Mouse (Mus musculus) T-helper 17 cell (primary cell): ENCODE results near the gene Cfap77.

ENCODE experiments used
- in situ Hi-C, 2 experiments: fragments of 300-600 bp; cut with MboI, MseI; formaldehyde crosslinking; loops; 1 replicate in 1 of 2; 2 replicates in 1 of 2; pipeline ENCODE4 v1.15.1; 2025; ENCODE audit warnings: high pct_unique_total_duplicates in 2 of 2

Gene Cfap77

DNA sequence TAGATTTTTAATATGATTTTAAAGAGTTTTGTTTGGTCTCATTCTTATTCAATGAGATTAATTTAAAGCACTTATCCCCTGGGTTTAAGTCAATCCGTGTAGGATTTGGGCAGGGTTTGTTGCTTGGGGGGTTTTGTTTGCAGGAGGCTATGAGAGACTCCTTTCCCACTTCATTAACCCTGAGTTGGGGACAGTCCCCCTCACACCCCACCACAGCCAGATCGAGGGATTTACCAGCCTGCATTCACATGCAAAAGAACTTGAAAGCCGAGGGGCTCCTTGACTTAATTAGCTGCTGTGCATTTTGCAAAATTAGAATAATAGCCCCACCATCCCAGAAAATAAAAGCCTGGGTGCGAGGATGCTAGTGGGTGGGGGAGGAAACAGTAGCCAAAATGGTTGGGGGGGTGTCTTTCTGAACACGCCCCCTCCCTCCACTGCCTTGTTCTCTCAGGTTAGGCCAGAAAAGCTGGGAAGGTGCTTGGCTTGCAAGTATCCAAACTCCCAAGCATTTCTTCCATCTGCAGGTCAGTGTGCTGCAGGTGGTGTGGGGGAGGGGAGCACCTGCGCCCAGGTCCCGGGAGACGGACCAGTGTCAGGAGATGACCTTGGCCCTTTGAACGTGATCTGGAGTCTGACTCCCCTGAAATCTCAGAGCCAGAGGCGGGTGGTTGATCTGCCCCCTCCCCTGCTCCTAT, 147.0 kb downstream of the Cfap77 start:
- in situ Hi-C loops = loop anchor here in 1 of 2 experiments (5.0 kb wide), 1 partner anchor 139 kb away; no protein-coding TSS in a partner anchor

DNA sequence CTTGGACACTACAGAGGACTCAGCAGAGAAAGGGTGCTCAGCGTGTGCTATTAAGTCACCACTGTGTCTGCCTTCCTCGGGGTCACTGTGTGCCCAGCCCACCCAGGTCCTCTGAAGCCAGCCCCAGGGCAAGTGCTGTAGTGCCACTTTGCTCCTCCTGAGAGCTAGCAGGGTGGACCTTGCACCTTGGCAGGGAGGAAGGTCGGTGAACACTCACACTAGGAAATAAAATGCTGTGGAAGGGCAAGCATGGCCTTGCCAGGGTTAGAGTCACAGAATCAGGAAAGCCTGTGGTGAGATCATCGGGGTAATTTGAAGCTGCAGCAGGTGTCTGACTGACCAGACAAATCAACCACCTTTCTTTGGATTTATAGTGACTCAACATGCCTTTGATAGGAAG, 149.3 kb downstream of the Cfap77 start:
- in situ Hi-C loops = loop anchor here in 1 of 2 experiments (5.0 kb wide), 1 partner anchor 142 kb away; no protein-coding TSS in a partner anchor

DNA sequence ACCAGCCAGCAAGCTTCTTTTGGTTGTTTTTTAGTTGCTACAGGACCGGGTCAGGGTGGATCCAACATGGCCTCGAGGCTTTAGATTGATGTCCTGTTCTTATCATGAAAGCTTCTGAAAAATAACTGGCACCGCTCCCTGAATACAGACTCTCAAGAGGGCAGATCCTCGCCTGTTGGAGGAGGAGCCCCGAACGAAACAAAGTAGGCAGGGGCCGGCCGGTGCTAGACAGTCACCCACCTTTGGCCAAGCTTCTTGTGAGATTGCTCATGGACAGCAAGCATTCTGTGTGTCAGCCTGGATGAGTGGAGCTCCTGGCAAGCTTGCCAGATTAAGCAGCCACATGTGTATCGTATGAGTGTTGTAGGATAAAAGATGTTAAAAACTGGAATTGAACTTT, 150.1 kb downstream of the Cfap77 start:
- in situ Hi-C loops = loop anchor here in 1 of 2 experiments (5.0 kb wide), 1 partner anchor 143 kb away; no protein-coding TSS in a partner anchor

DNA sequence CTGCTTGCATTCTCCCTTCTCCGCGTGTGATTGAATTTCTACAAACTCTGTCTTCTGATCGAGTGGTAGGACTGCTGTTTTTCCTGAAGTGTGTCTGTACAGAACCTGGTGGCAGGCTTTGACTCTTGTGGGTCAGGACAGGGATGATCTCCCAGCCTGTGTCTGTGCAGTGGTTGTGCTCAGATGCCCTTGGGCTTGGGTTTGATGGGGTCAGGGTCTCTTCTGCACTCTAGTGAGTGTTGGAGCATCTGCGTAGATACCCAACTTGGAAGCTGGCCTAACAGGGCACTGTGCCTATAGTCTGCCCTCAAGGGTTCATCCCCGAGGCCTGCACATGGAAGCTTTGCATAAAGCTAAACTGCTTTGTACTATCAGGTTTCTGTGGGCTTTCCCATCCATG, 151.0 kb downstream of the Cfap77 start:
- in situ Hi-C loops = no loop called here

DNA sequence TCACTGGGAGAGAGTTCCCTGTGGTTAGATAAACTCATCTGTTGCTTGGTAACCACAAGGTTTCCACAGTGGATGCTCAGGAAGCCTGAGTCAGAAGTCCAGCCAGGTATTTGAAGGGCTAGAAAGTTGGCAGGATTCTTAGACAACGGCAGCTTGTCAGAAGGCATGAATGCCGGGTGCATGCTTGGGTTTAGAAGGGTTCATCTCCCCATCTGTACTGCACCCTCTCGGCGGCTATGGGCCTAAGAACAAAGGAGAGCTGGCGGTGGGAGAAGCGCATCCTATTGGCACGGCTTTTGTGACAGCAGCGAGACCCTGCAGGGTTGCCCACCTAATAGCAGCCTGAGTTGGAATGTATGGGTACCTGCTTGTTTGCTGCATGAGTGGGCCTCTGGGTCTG, 152.6 kb downstream of the Cfap77 start:
- in situ Hi-C loops = no loop called here

DNA sequence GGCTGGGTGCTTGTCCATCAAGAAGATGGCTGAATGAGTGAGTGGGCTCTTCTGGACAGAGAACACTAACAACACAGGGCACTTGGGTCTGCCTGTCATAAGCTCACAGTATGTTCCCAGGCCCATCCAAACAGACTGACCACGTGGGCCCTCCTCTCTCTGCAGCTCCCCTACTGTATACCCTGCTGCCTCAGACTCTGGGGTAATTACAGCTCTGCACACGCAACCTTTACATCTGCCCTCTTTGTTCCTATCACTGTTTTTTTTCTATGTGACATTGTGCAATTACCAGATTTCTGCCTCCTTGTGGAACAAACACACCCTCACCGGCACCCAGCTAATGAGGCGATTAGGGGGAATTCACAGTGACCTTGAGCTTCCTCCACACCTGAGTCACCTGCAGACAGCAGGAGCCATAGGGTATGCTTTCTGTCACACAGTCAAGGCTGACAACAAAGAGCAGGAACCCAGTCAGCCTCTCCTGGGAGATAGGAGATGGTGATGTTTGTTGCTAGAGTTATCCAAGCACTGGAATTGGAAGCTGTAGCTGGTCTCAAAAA, 157.4 kb downstream of the Cfap77 start:
- in situ Hi-C loops = no loop called here

DNA sequence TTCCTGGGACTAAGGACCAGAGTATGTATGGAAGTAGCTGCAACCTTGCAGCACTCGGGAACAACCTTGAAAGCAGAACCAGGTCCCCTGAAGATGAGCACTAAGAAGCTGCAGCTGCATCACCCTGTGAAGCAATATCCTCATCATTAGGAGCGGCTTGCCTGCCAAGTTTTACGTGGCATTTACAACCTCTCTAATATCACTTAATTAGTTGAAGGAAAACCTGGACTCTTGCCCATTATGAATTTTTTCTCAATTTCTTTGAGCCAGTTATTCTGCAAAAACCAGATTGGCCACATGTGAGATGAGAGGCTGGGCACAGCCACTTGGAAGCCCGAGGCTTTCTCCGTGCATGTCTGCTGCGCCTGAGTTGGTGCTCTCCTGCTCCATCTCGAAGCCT, 159.0 kb downstream of the Cfap77 start:
- in situ Hi-C loops = no loop called here

DNA sequence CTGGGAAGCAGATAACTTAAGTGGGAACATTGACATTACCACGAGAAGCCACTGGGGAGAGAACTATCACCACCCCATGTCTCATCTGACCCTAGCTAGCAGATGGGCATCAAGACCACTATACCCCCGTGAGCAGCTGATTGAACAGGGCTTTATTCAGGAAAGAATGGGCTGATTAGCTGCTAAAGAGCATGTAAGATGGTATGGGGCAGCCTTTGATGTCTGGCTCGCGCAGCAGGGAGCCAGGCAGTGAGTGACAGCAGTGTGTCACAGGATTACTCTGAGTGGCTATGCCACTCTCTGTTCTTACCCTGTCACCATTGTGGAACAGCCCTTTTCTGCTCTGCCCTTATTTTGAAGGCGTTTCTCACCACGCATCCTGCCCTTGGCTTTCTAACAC, 161.3 kb downstream of the Cfap77 start:
- in situ Hi-C loops = no loop called here

DNA sequence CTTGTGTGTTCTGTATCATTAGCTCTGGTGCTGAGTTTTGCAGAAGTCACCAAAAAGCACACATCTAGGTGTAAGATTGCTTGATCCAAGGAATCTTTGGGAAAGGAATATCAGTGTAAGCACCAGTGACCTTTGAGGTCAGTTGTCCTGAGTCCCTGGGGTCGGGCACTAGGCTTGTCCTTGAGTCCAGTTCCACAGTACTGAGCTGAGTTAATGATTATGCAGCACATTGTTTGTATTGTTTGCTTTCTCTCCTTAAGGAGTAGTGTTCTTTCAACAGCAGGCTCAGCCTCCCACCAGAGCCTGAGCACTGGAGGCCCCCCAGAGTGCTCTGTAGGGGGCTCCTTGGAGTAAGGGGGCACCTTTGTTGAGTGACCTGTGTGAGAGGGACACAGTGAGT, 162.1 kb downstream of the Cfap77 start:
- in situ Hi-C loops = no loop called here

DNA sequence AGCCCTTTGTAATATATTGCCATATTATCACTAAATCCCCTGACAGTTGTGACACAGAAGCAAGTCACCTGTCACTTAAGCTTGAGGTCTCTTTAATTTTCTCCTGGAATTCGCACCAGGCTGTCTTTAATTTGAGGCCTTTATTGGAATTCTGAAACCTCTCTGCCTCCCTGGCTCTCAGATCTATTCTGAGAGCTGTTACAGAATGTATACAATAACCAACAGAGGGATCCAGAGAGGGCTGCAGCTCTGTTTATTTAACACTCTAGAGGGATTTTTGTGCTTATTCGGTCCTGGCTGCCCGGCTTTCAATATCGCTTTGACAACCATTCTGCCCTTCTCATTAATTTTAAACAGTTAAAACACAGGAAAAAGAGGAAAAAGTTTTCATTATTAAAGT, 170.0 kb downstream of the Cfap77 start:
- in situ Hi-C loops = no loop called here

DNA sequence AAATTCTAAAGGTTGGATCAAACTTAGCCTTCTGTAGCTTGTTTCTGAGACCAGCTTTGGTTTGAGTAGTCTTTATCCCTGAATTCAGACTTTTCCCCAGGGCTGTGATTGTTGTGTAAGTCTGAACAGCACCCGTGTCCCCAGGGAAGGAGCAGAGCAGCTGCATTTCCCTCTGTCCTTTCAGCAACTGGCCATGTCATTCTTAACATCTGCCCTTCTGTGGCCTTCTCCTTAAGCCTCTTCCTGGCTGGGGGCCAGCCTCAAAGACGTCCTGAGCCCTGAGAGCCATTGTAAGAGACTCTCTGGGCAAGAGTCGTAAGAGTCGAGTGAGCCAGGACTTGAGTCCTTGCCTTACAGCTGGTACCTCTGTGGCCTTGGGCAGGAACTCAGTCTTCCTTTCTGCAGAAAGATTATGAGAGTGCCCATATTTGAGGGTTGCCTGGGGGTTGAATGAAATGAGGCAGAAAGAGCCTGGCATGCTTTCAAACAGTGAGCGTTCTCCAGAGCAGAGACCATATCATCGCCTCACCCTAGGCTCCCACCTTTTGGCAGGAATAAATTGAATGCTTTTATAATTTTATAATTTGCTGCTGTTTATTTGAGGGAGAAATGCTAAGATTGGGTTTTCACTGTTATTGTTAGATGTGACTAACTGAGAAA, 171.9 kb downstream of the Cfap77 start:
- in situ Hi-C loops = no loop called here

DNA sequence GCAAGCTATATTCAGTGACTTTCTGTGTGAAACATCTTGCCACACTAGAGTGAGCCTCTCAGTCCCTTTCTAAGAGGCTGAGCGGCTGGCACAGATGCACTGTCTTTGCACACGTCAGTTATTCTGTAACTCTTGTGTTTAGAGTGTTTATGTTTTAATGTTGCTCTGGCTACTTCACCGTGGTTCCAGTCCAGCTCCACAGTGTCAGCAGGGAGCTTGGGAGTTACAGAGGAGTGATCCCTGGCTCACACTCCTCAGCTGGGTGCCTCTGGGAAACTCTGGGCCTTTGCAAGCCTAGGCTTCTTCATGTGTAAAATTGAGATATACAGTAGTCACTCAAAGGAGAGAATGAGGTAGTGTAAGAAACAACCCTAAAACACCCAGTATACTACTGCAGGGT, 172.8 kb downstream of the Cfap77 start:
- in situ Hi-C loops = no loop called here

DNA sequence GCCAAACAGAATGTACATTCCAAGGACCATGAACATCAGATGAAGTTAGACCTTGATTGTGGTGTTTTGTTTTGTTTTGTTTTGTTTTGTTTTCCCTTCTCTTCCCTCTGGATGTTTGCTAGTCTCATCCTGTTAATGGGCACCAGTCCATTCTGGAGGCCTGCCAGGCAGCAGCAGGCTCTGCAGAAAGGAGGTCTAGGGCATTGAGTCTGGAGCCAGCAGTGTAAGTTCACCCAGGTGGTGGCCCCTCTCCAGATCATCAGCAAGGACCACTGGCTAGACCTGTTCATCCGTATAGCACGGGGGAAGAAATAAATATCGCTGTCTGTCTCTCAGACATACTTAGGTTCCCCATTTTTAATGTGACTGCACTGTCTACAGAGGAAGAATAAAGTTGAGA, 173.6 kb downstream of the Cfap77 start:
- in situ Hi-C loops = no loop called here
